Mouse (Mus musculus) adrenal gland, postnatal 14 days (tissue): Measurements from ENCODE around the gene Prickle2. TPM values are rescaled to one million over a fixed set of nuclear protein-coding genes. Genes with fewer than 3 reads are reported as not detected.
A peak's percentile ranks its signal among the peaks of the same experiment; 100 is the strongest.

ENCODE experiments used
- DNase-seq: peaks from one replicate; pipeline ENCODE4 v3.0.0; 2021; ENCODE audit warnings: mixed read lengths
- total RNA-seq: library from RNA; stranded (reverse); gene quantifications from 2 replicates; pipeline ENCODE4 v1.2.3, GENCODE M21; 2021

Gene Prickle2
- total RNA-seq, 1 experiment from 2014 or later, result 6.7 TPM

GRCm38 (mm10) chr6:92441205-92441604, 264.8 kb downstream of the Prickle2 start:
- DNase-seq, result peak; percentile 80

DNA sequence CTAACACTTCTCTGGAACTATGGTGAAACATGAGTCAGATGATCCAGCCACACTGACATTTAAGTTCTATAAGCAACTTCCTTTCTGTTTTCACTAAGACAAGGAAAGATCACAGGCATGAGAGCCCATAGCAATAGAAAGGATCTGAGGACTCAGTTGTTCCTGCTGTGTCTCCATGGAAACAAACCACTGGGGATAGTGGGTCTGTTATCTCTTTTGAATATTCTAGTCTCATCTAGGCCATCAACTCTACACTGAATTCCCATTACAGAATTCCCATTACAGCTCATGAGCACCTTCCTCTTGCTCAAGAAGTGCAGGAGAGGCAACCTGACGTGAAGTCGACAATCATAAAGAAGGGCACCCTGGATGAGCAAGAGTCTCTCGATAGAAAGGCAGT, 265.7 kb downstream of the Prickle2 start:
- no peak for DNase-seq

DNA sequence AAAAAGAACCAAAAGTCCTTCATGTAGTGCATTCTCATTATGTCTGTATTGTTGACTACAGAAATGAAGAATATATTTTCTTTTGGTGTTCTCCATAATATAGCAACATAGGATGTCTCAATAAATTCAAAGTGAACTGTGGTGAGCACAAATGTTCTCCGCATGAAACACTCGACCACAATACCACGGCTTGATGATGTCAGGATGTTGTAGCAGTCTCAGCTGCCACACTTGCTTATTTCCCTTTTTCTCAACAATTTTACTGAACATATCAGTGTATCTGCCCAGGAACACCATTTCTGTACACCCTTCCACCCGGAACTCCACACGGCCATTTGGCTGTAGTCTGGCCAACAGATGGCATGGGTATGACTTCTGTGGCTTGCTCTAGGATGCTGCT, 273.8 kb downstream of the Prickle2 start:
- DNase-seq, result no peak

DNA sequence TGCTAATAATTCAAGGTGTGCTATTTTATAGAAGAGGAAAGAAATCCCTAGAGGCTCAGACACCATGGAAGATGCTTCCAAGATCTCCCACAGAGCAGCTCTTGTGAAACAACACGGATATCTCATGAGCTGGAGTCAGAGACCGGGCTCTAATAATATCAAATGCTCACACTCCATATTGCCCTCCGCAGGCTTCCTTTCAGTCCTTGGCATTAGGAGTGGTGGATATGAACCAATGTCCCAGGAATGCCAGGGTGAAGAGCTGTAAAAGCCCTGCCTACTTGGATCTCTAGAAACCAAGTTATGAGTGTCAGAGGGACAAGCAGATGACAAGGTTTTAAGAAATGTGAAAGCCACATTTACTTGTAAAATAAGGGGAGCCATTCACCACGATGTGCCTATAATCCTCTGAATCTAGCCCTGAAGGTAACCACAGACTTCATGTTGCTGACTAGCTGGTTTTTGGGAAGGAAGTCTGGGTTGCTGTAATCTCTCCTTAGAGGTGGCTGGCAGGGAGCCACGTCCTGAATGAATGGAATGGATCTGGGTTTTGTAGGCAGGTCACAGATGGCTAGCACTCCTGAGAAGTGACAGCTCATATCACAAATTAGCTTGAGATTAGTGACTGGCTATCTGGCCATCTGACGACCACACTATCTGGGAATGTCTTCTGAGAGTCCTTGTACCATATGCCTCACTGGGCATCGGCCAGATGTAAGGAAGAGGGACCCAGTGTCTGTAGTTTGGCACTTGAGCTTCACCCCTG, 278.4 kb downstream of the Prickle2 start:
- peak; percentile 15 for DNase-seq

GRCm38 (mm10) chr6:92425901-92426300, 280.1 kb downstream of the Prickle2 start:
- DNase-seq, result no peak

DNA sequence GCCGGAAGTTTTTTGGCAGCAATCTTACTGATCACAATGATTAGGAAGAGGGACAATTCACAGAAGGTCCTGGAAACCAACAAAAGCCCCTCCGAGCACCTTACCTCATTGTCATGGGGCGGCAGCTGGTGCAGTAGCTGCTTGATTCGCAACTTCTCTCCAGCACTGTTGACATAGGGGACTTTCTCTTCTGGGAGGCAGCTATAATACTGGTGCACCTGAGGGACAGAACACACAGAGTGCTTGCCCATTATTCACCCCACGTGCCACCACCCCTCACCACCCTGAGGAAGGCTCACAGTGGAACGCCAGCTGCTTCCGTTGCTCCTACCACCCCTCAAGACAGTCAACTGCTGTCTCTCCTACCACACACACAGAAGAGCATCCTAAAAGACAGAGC, 280.5 kb downstream of the Prickle2 start:
- DNase-seq, result no peak

DNA sequence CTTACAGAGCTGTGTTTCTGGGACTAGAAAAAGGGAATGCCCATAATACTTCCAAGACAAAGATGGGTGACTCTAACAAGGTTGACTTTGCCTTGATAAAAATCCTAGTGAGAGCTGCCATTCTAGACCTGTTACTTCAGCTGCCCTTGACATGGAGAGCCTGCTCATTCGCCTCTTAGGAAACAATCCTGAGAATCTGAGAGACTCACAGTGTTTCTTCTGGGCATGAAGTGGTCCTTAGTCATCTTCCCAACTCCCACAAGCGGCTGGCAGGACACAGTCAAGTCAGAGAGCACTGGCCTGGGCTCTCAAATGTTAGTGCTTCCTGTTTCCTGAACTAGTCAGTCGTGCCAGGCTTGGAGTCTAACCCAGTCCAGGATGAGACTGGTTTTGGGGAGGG, 281.0 kb downstream of the Prickle2 start:
- no peak for DNase-seq

DNA sequence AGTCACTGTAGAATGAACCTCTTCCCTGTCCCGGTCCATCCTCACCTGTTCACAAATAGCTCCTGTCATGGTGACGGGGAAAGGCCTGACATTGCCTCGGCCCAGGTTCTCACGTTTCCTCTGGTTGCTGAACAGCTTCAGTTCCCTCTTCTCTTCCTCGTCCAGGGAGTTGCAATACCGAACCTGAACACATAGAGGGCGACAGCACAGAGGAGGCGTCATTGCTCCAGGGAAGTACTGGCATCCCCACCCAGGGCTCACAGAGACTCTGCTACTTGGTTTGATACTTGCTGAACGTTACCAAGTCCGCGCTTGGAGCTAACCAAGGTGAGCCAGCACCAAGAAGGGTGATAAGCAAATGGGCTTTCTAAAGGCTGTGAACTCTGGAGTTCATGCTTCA, 283.7 kb downstream of the Prickle2 start:
- peak; percentile 55 for DNase-seq

- no peak for DNase-seq
These were observed 285.8 kb downstream of the Prickle2 start for GRCm38 (mm10) chr6:92420106-92420505.

DNA sequence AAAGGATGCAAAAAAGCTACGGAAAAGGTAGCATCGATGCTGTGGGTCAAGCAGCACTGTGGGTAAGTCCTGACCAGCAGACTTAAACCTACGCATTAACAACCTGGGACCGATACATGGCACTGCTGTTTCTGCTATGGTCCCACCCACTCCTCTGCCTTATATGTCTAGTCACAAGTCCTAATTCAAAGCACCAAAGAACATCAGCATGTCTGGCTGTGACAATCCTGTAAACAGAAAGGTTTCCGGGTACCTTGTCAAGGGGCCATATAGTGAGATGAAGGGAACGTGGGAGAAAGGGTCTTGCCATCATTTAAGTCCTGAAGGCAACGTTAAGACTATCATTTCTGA, 290.6 kb downstream of the Prickle2 start:
- no peak for DNase-seq

- DNase-seq, result no peak
These were observed 291.2 kb downstream of the Prickle2 start for GRCm38 (mm10) chr6:92414478-92415404.

DNA sequence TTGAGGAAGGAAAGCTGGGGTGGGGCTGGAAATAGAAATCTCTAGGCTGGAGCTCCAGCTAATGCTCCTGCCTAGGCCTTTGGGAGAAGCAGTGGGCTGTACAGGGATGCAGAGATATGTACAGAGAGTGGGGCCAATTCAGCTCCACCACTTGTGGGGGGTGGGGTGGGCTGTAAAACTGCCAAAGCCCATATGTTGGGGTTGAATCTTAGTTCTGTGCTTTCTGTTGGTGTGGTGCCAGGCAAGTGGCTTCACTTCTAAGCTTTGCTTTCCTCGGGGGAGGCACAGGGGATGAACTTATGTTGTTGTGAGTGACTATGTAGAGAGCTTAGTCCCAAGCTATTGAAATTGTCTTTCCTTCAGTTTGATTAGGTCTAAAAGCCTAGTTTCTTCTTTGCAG, 292.0 kb downstream of the Prickle2 start:
- DNase-seq, result no peak

DNA sequence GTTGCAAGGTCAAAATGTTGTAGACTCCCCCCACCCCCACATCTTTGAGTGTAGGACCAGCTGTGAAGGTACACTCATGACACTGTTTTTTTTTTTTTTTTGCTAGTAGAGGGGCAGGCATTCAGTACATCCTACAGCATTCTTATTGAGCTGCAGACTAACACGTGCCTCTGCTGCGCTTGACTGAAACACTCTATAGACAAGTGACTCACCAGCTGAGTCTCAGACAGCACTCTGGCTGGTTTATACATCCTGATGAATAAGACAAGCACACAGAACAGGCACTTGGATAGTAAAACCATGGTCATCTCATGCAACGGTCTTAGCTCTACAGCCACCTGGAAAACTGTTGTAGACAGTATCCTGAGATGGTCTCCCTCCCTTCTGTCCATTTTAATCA, 296.2 kb downstream of the Prickle2 start:
- no peak for DNase-seq

DNA sequence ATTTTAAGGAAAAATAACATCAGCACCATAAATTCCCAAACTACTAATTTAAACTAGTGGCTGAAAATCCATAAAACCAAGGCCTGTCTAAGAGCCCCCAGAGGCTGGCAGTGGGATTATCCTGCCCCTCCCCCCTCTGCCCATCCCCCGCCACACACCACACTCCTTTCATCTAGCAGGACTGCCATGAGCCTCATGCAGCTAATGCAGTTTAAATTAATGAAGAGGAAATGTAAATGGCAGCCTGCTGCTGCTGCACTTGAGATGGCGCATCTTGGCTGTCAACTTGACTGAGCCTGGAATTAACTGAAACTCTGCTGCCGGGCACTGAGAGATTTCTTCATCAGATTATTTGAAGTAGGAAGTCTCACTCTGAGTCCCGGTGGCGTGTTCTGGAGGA, 298.7 kb downstream of the Prickle2 start:
- no peak for DNase-seq

DNA sequence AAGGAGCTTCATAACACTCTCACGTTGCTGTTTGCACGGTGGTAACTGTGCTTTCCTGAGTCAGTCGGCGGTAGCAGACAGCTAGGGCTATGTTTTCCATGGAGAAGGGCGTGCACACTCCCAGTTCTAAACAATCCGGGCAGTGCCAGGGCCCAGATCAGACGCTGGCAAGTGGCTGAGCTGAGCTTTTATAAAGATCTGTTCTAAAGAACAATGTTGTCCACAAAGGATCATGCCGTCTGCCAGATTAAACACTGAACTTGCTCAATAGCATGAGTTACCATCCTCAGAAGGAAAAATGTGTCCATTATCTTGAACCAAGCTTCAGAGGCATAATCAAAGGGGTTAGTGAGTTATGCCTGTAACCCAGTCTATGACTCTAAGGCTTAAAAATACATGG, 300.4 kb downstream of the Prickle2 start:
- no peak for DNase-seq

GRCm38 (mm10) chr6:92397876-92398275, 308.1 kb downstream of the Prickle2 start:
- no peak for DNase-seq

DNA sequence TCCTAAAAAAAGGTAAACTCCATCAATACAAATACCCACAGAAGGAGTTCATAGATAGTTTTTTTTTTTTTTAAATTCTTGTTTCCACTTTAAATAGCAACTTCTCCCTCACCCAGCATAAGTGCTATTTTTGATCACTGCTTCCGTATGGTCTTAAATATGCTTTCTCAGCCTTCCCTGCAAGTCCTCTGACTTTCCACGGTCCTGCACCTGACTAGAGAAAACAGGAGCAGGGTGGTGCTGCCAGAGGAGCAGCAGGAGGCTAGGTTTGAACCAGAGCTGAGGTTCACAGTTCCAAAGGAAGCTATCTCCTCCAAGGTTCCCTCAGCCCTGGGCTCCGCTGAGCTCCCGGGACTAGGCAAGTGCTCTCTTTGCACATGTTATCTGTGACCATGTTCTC, 310.4 kb downstream of the Prickle2 start:
- DNase-seq, result no peak

GRCm38 (mm10) chr6:92395143-92395542, 310.8 kb downstream of the Prickle2 start:
- no peak for DNase-seq

DNA sequence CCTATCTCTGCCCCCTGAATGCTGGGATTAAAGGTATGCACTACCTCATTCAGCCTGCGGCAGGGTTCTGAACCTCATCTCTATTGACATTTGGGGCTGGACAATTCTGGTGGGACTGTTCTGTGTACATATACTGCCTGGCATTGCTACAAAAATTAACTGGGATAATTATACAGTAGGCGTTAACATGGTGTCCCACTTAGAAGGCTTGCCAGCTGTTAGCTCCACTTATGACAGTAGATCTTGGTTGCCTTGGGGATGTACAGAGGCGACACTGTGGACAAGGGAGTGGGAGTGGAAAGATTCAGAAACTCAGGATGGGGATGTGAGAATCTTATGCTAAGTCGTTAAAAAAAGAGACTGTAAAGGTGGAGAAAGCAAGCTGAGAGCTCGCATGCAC, 311.3 kb downstream of the Prickle2 start:
- no peak for DNase-seq

DNA sequence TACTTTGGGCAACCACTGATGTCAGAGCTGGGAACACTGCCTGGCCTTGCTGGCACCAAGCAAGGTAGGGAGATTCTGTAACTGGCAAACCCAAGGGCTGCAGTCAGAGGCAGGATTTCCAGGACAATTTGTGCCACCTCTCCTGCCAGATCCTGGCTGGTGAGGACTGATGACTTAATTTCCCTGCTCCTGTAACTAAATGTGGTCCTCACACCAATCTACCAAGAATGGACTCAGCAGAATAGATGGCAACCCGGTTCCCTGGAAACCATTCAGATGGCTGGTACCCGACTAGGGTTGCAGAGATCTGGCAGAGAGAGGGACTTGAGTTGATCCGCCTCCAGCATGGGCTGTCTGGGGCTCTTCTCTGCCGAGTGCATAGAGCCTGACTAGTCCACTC, 315.6 kb downstream of the Prickle2 start:
- no peak for DNase-seq

DNA sequence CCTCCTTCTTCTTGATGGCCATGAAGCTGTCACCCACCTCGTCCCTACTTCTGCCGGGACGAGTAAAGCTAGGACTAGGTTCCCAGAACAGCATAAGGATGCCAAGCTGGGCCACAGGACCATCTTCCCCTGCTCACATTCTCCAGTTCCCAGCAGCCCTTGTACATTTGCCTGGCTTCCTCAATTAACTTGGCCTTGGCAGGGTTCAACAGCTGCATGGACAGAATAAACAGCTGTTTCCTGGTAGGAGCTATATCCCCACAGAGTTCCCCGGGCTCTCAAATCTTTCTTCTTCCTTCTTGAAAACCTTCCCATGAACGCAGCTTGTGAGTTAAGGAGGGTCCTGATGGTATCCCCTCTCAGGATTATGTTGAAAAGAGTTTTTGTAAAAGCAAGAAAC, 317.3 kb downstream of the Prickle2 start:
- DNase-seq, result no peak

DNA sequence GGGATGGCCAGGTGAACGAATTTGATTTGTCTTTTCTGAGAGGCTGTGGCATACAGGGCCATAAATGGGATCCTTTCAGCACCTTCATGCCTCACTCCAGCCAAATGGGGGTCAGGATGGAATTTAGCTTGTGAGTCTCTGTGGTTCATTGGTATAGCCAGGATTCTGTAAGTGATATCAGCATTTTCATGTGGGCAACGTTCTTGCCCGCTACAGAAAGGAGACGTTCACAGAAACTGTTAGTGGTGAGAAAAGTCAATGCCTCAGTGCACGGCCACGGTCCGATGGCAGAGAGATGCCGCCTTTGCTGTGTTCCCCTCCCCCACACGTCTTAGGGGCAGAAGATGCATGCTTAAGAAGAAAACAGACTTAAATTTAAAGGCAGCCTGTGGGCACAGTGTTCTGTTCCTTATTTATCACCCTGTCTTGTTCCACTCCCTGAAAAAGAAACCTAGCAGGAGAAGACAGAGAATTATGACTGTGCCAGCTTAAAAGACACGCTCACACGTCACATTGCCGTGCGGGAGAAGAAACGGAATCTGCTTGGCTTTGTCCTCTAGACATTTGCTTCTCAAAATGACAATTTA, 322.7 kb downstream of the Prickle2 start:
- DNase-seq, result no peak

DNA sequence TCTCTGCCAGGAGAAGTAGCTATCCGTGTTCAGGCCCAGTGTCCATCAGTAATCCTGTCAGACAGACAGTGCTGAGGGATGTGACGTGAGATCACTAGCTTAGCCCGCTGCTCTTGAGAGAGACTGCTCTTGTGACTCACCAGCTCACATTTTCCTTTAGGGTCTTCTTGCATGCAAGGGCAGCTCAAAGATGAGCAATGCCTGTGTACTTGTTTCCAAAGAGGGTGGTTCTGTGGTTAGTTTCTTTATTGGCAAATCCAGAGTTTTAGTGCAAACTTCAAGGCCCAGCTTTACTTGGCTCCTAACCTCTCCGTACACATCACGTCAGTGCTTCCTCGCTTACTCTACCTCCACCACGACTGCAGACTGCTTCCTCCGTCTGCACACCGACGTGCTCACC, 324.9 kb downstream of the Prickle2 start:
- peak; percentile 20 for DNase-seq
